Mouse (Mus musculus) limb, embryonic 14.5 days (tissue): ENCODE measurements around the gene Lmcd1. TPM values are rescaled to one million over a fixed set of nuclear protein-coding genes. Genes with fewer than 3 reads are reported as not detected.

Experiments
- ATAC-seq: fragments of 200-750 bp; cut with Nextera tagmentation; 2 replicates; pipeline ENCODE4 v1.8.0; 2017; ENCODE audit warnings: low read depth, moderate number of reproducible peaks, moderate TSS enrichment; ENCODE audit not compliant: low FRiP score
- DNase-seq: peaks from one replicate; pipeline ENCODE4 v3.0.0-alpha.2; 2015; ENCODE audit warnings: low spot score
- H3K27ac ChIP-seq: fragments of 300-500 bp; sonication (generic); replicated peaks from 2 replicates; pipeline ENCODE4 v1.5.1; 2014; ENCODE audit warnings: low read depth, mild to moderate bottlenecking, low read length, moderate library complexity, mixed read lengths
- H3K27me3 ChIP-seq: fragments of 300-500 bp; sonication (generic); 2 replicates; pipeline ENCODE4 v1.6.1; 2014; ENCODE audit warnings: low read length, mixed read lengths; ENCODE audit not compliant: control insufficient read depth, insufficient read depth
- H3K36me3 ChIP-seq: fragments of 300-500 bp; sonication (generic); 2 replicates; pipeline ENCODE4 v1.6.1; 2014; ENCODE audit warnings: mild to moderate bottlenecking, low read length, moderate library complexity, mixed read lengths; ENCODE audit not compliant: control insufficient read depth, insufficient read depth
- H3K4me1 ChIP-seq: fragments of 300-500 bp; sonication (generic); 2 replicates; pipeline ENCODE4 v1.6.1; 2014; ENCODE audit warnings: antibody characterized with exemption, low read length, mixed read lengths; ENCODE audit not compliant: control insufficient read depth, insufficient read depth
- H3K4me2 ChIP-seq: fragments of 300-500 bp; sonication (generic); replicated peaks from 2 replicates; pipeline ENCODE4 v1.6.1; 2014; ENCODE audit warnings: low read depth, mild to moderate bottlenecking, low read length, moderate library complexity; ENCODE audit not compliant: severe bottlenecking
- H3K4me3 ChIP-seq: fragments of 300-500 bp; sonication (generic); replicated peaks from 2 replicates; pipeline ENCODE4 v1.5.1; 2014; ENCODE audit warnings: low read length
- H3K9ac ChIP-seq: fragments of 300-500 bp; sonication (generic); 2 replicates; pipeline ENCODE4 v1.6.1; 2014; ENCODE audit warnings: mild to moderate bottlenecking, low read depth, low read length, moderate library complexity; ENCODE audit not compliant: severe bottlenecking
- H3K9me3 ChIP-seq: fragments of 300-500 bp; sonication (generic); 2 replicates; pipeline ENCODE4 v1.6.1; 2016; ENCODE audit warnings: low read length; ENCODE audit not compliant: control insufficient read depth
- POLR2A ChIP-seq: fragments of 200-500 bp; IDR thresholded peaks from 2 replicates; pipeline ENCODE4 v1.8.0; 2012; ENCODE audit warnings: inconsistent platforms, mild to moderate bottlenecking, moderate library complexity, borderline replicate concordance; ENCODE audit not compliant: insufficient read depth, insufficient read length; ENCODE audit errors: extremely low read depth
- WGBS: fragments of 180-500 bp; shearing (Covaris S2); extraction: QIAGEN DNeasy Blood & Tissue Kit; methylation state at CpG from one replicate; pipeline ENCODE4 v1.1.7; 2014; 5-methylcytosine and 5-hydroxymethylcytosine counted together
- polyA plus RNA-seq, 2 experiments: library from polyadenylated mRNA; depleted of rRNA in 1 of 2; stranded (reverse) in 1 of 2; unstranded in 1 of 2; fragments of >200 nt; fragmentation: Nextera tagmentation in 1 of 2; extraction: Ambion mirVana in 1 of 2; gene quantifications; 2 replicates each; pipeline versions ENCODE4 v1.2.1 to v1.2.3; 2012 to 2014

The Lmcd1 gene
- polyA plus RNA-seq, 2 experiments: 22.9 to 37.4 TPM

DNA sequence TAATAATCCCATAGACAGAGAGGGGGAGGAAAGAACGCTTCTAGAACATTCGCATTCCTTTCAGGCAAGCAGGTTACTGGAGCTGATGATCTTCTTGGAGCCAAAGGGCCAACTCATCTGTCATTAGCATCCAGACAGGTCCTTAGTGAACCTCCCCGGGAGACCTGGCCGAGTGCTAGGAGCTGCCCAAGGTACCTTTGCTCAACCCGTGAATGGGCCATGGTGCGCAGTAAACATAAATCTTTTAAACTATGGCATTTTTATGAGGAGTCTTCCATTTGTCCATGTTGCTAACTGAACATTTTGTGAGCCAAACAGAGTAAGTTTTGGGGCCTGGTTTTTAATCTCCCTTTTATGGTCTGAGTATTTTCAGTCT, 57.7 kb downstream of the Lmcd1 start:
- Histone ChIP-seq H3K4me2 (no peak overlapping the region), H3K9ac (no peak overlapping the region), H3K4me3 (no peak overlapping the region), H3K36me3 (no peaks in the 10 kb centered on the region), H3K27ac (no peak overlapping the region), H3K27me3 (no peaks in the 10 kb centered on the region), H3K4me1 (no peaks in the 10 kb centered on the region), H3K9me3 (no peaks in the 10 kb centered on the region)
- DNase-seq (no peak), ATAC-seq (no peak)
- WGBS: 53% methylated on average over 6 of the region's 6 CpGs
- no peak for TF ChIP-seq POLR2A

DNA sequence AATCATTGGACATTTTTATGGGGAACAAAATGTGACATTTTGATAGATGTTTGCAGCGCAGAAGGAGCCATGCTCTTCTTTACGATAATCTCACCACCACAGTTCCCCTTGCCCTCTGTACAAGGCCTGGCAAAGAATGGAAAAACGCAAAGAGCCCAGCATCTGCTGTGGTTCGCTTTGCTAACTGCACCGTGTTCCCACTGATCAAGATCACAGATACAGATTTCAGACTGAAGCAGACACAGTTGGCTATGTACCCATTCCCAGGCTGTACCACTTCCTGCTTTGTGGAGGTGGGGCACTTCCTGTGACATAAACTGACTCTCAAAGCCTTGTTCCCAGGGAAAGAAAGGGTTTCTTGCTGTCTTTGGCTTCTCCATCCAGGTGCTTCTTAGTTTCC, 60.4 kb downstream of the Lmcd1 start:
- no peak overlapping the region for H3K27ac ChIP-seq
- no peak overlapping the region for H3K4me2 ChIP-seq
- no peak for ATAC-seq
- H3K9me3 ChIP-seq: no peaks in the 10 kb centered on the region
- no peak for DNase-seq
- H3K36me3 ChIP-seq: no peaks in the 10 kb centered on the region
- no peak for TF ChIP-seq POLR2A
- H3K4me1 ChIP-seq: no peaks in the 10 kb centered on the region
- no peak overlapping the region for H3K4me3 ChIP-seq
- 83% methylated on average over 5 of the region's 5 CpGs for WGBS
- H3K9ac ChIP-seq: no peak overlapping the region
- H3K27me3 ChIP-seq: no peaks in the 10 kb centered on the region

DNA sequence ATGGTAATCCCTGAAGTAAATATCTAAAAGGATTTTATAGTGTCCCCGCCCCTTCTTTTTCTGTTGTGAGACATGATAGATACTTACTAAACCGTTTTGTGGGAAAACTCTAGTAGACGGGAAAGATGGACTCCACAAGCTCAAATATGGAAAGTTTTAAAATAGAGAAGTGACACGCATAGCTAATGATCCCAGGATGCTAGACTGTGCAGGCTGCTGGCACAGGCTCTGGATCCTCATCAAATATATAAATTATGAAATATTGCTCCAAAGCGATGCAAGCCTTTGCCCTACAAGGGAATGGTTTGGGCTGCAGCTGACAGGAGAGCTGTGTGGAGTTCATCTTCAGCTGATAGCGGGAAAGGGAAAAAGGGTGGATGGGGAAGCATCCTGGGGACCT, 64.1 kb downstream of the Lmcd1 start:
- Histone ChIP-seq H3K36me3 (no peaks in the 10 kb centered on the region), H3K9ac (no peak overlapping the region), H3K4me1 (no peaks in the 10 kb centered on the region), H3K27me3 (no peaks in the 10 kb centered on the region), H3K4me3 (no peak overlapping the region), H3K9me3 (no peaks in the 10 kb centered on the region), H3K27ac (no peak overlapping the region), H3K4me2 (no peak overlapping the region)
- DNase-seq (no peak), ATAC-seq (no peak)
- no peak for TF ChIP-seq POLR2A
- 75% methylated on average over 6 of the region's 6 CpGs for WGBS

DNA sequence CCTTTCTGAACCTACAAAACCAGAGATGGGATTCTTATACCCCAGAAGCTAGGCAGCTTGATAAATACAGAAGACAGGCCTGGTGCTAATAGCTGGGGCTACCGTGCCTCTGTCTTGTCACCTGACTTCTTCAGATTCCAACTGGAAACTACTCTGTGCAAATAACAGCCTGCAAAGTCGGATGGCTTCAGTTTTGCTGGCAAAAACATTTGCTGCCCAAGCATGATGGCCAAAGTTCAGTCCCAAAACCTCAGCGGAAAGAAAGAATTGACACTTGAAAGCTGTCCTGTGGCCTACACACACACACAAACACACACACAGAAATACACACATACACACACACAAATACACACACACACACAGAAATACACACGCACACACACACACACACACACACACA, 65.5 kb downstream of the Lmcd1 start:
- H3K27me3 ChIP-seq: no peaks in the 10 kb centered on the region
- no peak overlapping the region for H3K9ac ChIP-seq
- DNase-seq (no peak), ATAC-seq (no peak)
- H3K9me3 ChIP-seq: no peaks in the 10 kb centered on the region
- 82% methylated on average over 4 of the region's 4 CpGs for WGBS
- TF ChIP-seq POLR2A: no peak
- H3K4me1 ChIP-seq: no peaks in the 10 kb centered on the region
- H3K4me3 ChIP-seq: no peak overlapping the region
- no peak overlapping the region for H3K27ac ChIP-seq
- no peak overlapping the region for H3K4me2 ChIP-seq
- H3K36me3 ChIP-seq: no peaks in the 10 kb centered on the region

DNA sequence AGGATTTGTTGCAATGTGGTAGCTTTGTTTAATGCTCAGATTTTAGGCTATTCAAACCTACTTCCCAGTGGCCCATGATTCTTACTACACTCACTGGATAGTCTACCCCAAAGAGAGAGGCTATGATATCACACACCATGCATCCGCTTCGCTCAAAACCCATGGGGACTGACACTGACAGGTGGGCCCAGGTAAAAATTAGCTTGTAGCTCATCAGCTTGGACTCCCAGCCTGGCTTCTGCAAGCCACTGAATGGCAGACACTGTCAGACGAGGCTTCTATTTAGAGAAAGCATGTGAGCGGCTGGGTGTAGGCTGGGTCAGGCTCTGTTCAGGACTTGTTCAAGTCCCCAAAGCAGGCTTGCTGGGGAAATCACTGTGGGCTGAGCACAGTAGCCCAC, 76.9 kb downstream of the Lmcd1 start:
- H3K27me3 ChIP-seq: no peaks in the 10 kb centered on the region
- ATAC-seq (no peak), DNase-seq (no peak)
- H3K27ac ChIP-seq: no peak overlapping the region
- H3K4me3 ChIP-seq: no peak overlapping the region
- H3K4me1 ChIP-seq: no peaks in the 10 kb centered on the region
- H3K9ac ChIP-seq: no peak overlapping the region
- no peak for TF ChIP-seq POLR2A
- no peaks in the 10 kb centered on the region for H3K9me3 ChIP-seq
- no peaks in the 10 kb centered on the region for H3K36me3 ChIP-seq
- WGBS: 89% methylated on average over 4 of the region's 4 CpGs
- H3K4me2 ChIP-seq: no peak overlapping the region

DNA sequence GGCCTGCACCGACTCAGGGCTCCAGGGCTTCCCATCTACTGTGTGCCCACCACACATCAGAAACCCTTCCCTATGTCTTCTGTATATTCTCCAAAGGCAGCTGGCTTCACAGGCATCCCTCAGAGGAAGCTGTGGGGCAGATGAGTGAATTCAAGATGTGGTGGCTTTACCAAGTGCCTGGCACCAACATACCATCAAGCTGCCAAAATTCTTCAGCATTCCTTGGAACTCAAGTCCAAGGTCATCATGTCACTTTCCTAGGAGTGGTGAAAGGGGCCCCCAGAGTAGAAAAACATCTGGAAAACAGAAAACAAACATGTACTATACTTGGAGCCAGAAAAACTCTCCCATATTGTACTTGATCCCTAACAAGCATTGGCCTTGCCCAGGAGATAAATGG, 85.8 kb downstream of the Lmcd1 start:
- Histone ChIP-seq H3K4me2 (no peak overlapping the region), H3K4me3 (no peak overlapping the region), H3K9me3 (no peaks in the 10 kb centered on the region), H3K27ac (no peak overlapping the region), H3K36me3 (no peaks in the 10 kb centered on the region), H3K4me1 (no peaks in the 10 kb centered on the region), H3K27me3 (no peaks in the 10 kb centered on the region), H3K9ac (no peak overlapping the region)
- DNase-seq: no peak
- no peak for TF ChIP-seq POLR2A
- ATAC-seq: no peak
- 100% methylated on average over 1 of the region's 1 CpGs for WGBS
